Mouse (Mus musculus) gastrocnemius, adult 18-20 months (tissue): Measurements from ENCODE around the gene Gpr62. TPM values are rescaled to one million over a fixed set of nuclear protein-coding genes. Genes with fewer than 3 reads are reported as not detected.

Experiments used
- DNase-seq: peaks from one replicate; pipeline ENCODE4 v3.0.0; 2021; ENCODE audit warnings: low spot score
- total RNA-seq, 2 experiments: library from RNA; stranded (reverse); gene quantifications; 2 replicates each; pipeline ENCODE4 v1.2.3; 2021

The Gpr62 gene
- total RNA-seq, 2 experiments from 2014 or later: 0.14 to 0.21 TPM

- DNase-seq: no peak
Measured at GRCm38 (mm10) chr9:106456325-106457162, 9.2 kb downstream of the Gpr62 start.

- no peak for DNase-seq
Measured at GRCm38 (mm10) chr9:106454888-106455681, 10.7 kb downstream of the Gpr62 start.

- no peak for DNase-seq
Measured at GRCm38 (mm10) chr9:106454071-106454761, 11.5 kb downstream of the Gpr62 start.

GRCm38 (mm10) chr9:106453271-106454070 is 12.3 kb downstream of the Gpr62 start, which contains the start of gene Pcbp4:
Gene Pcbp4 (plus strand): TSS chr9:106453291.
- DNase-seq: no peak

DNA sequence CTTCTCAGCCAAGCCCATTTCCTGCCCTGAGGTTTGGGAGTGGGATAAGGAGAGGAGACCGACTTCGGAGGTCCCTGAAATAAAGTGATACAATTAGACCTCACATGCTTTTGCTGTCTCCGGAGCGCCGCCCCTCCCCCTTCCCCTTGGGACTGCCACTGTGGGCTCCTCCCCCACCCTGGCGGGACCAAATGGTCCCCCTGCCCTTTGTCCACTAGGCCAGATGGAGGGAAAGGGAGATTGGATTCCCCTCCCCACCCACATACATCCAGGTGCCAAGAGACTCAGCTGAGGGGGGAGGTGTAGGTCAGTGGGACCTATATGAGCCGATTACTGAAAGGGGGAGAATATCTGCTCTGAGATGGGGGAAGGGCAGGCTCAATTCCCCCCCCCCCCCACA is 12.9 kb downstream of the Gpr62 start:
- no peak for DNase-seq

DNA sequence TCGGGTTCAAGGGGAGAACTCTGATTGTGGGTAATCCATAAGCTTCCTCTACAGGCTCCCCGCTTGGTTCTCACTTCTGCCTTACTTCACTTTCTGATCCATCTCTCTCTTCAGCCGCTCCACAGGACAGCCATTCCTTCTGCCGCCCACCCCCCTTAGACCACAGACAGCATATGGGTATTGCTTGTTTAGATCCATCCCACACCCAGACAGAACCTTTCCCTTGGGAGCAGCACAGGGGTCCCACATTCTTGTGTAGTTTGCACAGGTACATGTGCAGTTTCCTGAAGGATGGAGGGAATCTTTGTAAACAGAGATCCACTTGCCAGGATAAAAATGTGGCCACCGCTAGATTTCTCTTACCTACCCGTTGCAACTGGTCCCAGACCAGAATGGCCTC is 13.4 kb downstream of the Gpr62 start:
- DNase-seq: no peak

DNA sequence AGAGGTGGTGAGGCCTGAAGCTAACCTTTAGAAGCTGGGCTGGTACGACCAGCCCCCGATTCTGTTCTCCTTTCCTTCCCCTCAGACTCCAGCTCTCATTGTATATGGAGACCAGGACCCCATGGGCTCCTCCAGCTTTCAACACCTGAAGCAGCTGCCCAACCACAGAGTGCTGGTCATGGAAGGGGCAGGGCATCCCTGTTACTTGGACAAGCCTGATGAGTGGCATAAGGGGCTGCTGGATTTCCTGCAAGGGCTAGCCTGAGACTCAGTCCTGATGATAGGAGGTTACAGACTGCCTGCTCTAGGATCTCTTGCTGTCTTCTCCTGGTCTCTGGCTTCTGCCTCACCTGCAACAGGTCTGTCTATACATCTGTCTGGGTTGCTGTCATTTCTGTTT is 13.8 kb downstream of the Gpr62 start:
- DNase-seq: no peak

GRCm38 (mm10) chr9:106451298-106451697 is 14.4 kb downstream of the Gpr62 start:
- DNase-seq: no peak

- DNase-seq: peak; percentile 77
Measured at GRCm38 (mm10) chr9:106450661-106451060, 15.1 kb downstream of the Gpr62 start.

DNA sequence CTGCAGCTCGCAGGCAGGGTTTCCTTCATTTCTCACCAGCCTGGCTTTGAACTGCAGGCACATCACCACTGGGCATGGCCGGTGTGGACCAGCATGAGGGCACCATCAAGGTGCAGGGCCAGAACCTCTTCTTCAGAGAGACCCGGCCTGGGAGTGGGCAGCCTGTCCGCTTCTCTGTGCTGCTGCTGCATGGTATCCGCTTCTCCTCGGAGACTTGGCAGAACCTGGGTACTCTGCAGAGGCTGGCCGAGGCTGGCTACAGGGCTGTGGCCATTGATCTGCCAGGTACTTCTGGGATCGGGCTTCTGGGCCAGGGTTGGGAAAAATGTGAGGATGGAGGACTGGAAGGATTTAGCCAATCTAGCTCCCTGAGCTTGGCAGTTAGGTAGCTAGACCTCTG is 15.8 kb downstream of the Gpr62 start:
- DNase-seq: no peak

- peak; percentile 91 for DNase-seq
Measured at GRCm38 (mm10) chr9:106448498-106449031, 17.2 kb downstream of the Gpr62 start.

- DNase-seq: no peak
Measured at GRCm38 (mm10) chr9:106447951-106448350, 17.8 kb downstream of the Gpr62 start.

DNA sequence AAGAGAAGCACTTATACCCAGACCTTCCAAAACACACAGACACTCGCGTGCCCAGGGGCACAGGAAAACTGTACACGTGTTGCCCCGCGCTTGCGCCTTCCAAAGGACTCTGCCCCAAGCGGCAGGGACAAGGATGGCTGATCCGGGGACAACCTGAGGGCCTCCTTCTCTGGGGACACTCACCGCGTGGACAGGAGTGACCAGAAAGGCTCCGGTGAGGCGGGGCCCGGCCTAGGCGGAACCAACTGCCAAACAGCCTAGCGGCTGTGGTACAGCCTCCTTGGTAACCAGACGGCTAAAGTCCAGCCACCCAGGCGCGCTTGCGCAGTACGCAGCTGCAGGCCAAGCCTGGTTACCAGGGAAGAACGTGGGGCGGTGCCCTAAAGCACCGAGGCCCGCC is 18.4 kb downstream of the Gpr62 start, which contains the start of the genes Abhd14b and Abhd14a:
Gene Abhd14b (plus strand): TSS at position 112 of the 400 bp plus-strand sequence.
Gene Abhd14a (minus strand): TSS at position 331 of the 400 bp plus-strand sequence.
- peak; percentile 95 for DNase-seq

DNA sequence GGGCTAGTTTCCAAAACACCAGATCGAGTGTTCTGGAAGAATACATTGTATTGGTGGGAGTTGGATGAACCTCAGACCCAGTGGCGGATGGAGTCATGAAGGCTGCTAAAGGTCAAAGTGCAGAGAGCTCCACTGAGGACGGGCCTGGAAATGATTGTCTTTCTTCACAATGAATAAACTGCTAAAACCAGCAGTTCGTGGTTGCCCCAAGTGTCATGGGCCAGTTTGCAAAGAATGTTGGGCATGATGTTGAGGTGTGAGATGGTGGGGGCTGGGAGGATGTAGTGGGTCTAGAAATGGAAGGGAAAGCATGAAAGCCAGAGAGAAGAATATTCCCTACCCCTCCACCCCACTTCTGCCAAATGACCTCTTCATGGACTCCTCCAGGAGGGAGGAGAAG is 20.9 kb downstream of the Gpr62 start:
- DNase-seq: no peak

- no peak for DNase-seq
Measured at GRCm38 (mm10) chr9:106442680-106443079, 23.1 kb downstream of the Gpr62 start.

GRCm38 (mm10) chr9:106436566-106436965 is 29.2 kb downstream of the Gpr62 start:
- no peak for DNase-seq

- DNase-seq: no peak
Measured at GRCm38 (mm10) chr9:106433389-106433788, 32.3 kb downstream of the Gpr62 start.

GRCm38 (mm10) chr9:106430015-106430264 is 35.8 kb downstream of the Gpr62 start:
- DNase-seq: no peak

GRCm38 (mm10) chr9:106429221-106430014 is 36.3 kb downstream of the Gpr62 start, which contains the start of gene Rpl29:
Gene Rpl29 (plus strand): TSS chr9:106429454.
- DNase-seq: peak; percentile 97

GRCm38 (mm10) chr9:106428719-106429220 is 37.0 kb downstream of the Gpr62 start:
- DNase-seq: no peak
